Mouse (Mus musculus): Measurements from ENCODE around the gene Thoc3.

Thoc3 gene

DNA sequence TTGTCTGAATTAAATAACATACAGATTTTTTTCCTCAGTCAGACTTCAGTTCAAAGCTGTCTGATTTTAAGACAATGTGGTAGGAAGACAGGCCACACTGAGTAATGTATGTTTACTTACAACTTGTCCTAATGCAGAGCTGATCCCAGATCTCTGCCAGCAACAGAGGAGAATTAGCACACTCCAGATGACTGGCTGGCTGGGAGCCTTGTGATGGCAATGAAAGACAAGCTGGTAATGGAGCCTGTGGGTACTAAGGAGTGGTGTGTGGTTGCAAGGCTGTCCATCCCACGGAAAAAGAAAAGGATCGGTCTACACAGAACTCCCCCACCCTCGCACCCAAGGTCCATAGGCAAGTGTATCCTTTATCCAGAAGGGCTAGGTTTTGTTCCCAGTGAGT, 25.0 kb downstream of the Thoc3 start:
- no peak for DNase-seq (ENCODE audit: low spot score)

DNA sequence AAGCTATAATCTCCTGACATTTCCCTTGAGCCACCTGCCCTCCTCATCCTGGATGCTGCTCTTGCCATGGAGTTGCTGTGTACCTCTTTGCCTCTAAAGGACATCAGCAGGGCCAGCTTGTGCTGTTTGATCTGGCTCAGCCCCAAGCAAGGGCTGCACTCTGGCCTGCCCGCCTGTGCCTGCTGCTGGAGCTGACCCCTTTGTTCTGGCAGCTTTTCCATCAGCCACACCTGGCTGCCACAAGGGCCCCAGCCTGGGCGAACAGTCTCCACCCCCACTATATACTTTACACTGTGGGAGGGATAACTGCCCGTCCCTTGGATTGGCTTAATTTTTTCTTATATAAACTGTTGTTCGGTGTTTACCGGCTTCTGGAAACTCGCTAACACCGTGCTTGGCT, 28.7 kb downstream of the Thoc3 start:
- DNase-seq (ENCODE audit: low spot score): no peak

DNA sequence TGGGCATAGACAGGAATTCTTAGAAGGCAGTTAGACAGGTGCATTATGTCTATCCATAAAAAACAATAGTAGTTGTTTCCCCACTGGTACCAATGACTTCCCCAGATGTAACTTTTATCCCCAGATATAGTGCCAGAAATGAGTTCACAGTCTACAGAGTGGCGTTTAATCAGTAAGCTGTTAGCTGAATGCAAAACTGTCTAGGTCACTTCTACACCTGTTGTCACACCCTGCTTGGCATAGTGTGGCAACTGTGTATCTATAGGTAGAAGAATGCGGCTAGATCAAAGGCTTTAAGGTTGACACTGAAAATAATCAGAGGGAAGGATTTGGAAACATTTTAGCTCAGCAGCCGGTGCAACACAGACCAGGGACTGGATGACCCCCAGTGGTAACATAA, 29.8 kb downstream of the Thoc3 start:
- no peak for DNase-seq (ENCODE audit: low spot score)

- DNase-seq (ENCODE audit: low spot score): no peak
Measured at GRCm38 (mm10) chr13:54437083-54437482, 31.6 kb downstream of the Thoc3 start.

DNA sequence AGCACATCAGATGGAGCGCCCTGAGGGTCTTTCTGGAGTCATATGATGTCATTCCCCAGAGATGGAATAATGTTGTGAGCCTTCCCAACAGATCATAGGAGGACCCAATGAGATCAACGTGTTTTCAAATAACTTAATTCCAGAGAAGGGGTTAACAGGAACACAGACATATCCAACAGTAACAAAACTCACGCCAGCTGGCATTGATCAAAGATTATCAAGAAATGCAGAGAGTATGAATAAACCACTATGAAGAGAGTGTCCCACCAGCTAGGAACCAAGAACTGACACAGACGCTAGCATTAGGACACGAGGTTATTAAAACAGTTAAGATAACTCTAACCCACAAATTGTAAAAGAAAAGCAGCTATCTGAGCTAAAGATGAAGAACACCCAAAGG, 32.0 kb downstream of the Thoc3 start:
- DNase-seq (ENCODE audit: low spot score): no peak

- no peak for DNase-seq (ENCODE audit: low spot score)
Measured at GRCm38 (mm10) chr13:54431161-54431560, 37.5 kb downstream of the Thoc3 start.

GRCm38 (mm10) chr13:54430051-54430450, 38.6 kb downstream of the Thoc3 start:
- DNase-seq (ENCODE audit: low spot score): no peak

DNA sequence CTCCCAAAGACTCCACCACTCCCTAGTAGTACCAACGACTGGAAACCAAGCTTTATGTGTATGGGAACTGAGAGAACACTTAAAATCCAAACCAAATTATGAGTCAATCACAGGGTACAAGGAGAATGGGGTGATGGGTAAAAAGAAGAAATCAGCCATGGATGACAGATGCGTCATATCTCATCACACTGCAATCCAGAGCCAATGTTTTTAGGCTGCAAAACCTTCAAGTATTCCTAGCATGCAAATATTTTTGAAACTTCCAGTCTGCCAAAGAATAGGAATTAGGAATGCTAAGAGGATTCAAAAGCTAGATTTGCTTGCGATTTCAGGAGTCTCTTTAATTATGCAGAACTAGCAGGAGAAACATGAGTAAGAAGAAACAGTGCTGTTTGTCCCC, 39.9 kb downstream of the Thoc3 start:
- DNase-seq (ENCODE audit: low spot score): no peak

DNA sequence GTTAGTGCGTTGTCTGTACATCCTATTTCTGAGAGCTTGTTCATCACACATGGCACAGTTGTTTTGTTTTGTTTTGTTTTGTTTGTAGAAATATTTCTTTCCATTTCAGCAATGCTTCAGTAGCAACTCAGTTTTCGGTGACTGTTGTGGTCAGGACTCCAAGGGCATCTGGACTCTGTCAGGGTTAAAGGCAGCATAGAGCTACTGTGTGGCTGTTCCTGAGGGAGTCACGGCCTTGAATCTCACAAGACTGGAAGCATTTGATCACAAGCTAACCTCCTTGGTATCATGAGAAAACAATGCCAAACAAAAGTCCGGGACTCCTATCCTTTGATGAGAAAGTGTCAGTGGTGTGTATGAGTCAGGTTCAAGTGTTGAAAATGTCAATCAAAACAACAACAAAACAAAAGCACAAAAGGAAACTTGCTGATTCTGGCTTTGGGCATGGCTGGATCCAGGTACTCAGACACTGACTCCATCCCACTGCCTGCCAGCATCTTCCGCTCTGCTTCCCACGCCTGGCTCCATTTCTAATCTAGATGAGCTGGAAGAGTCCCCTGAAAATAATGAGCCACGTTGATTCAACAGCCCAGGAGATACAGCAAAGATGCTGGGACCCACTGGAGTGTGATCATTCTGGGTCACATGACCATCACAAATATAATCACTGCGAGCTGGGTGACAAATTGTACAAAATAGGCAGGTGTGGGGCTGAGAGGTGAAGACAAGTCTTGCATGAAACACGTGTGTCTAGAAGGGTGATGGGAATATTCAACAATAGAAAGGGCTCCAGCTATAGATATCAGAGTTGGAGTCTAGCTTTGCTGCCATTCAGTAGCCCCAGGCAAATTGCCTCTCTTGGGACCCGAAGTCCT, 41.6 kb downstream of the Thoc3 start:
- no peak for DNase-seq (ENCODE audit: low spot score)

DNA sequence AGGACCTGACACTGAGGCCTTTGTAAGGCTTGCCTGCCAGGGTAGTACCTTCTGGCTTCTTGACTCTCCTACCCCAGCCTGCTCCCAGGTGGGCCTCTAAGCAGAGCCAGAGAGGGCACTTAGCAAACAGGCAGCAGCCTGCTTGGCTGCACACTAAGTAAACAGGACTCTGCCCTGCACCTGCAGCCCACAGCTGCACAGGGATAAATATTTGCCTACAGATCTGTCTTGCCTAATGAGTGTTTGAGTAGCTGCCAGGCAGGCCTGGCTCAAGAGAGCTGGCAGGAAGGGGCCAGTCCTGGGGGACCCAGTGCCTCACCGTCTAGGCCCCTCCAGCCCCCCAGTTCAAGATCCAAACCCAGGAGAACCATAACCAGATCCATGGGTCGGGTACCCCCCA, 43.4 kb downstream of the Thoc3 start:
- no peak for DNase-seq (ENCODE audit: low spot score)

GRCm38 (mm10) chr13:54420226-54420625, 48.4 kb downstream of the Thoc3 start:
- DNase-seq (ENCODE audit: low spot score): no peak

DNA sequence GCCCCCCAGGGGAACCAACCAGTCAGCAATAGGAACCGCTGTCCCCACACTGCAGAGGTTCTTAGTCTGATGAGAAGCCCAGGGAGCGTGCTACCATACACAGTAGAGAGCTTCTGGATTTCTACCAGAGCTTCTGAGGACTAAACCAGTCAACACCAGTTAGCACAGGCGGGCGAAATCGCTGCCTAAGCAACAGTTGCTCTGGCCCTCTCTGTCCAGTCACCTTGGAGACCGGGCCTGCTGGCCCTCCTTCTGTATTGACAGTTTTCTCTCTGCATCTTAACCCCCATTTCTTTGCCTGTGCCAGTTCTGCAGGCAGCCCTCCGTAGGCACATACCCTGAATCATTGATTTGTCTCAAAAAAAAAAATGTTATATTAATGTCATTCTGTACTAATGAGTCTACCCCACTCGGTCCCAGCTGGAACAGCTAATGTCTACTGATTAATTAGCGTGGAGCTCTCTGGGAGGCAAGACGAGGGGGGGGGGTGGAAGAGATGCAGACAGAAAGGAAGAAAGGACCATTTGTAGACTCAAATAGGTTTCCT, 49.8 kb downstream of the Thoc3 start:
- DNase-seq (ENCODE audit: low spot score): no peak

GRCm38 (mm10) chr13:54415059-54415458, 53.6 kb downstream of the Thoc3 start:
- DNase-seq (ENCODE audit: low spot score): no peak

DNA sequence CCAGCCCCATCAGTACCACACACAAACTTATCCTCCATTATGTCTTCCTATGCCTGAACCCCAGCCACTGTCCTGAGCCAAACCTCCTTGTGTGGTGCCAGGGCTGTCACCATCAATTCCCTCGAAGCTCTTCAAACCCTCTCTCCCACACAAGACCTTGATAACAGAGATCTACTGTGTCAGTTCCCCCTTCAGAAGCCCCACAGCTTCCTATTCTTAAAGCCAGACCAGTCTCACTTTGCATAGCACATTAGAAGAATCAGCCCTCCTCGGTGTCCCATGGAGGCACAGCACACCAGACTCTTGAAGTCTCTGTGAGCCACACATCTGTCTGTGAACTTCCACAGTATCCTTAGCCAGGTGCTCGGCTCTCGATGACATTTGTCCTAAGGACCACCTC, 55.9 kb downstream of the Thoc3 start:
- DNase-seq (ENCODE audit: low spot score): no peak

DNA sequence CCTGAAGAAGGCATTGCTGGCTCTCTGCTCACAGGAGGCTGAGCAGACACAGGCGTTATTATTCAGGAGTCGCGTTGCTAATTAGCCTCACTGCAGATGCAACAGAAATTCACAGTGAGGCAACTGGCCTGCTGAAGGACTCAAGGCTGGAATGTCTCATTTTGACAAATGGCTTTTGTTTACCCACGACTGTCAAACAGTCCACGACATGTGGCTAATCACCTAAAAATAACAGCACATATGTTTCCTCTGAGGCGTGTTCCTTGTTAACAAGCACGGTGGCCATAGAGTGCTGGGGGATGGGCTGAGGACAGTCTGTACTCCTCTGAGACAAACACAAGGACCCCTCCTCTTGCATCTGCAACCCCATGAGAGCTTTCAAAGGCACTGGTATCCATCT, 56.4 kb downstream of the Thoc3 start:
- DNase-seq (ENCODE audit: low spot score): no peak

- no peak for DNase-seq (ENCODE audit: low spot score)
Measured at GRCm38 (mm10) chr13:54411656-54412055, 57.0 kb downstream of the Thoc3 start.
